Mouse (Mus musculus): ENCODE measurements around the gene Iqcf5. TPM values are rescaled to one million over a fixed set of nuclear protein-coding genes. Genes with fewer than 3 reads are reported as not detected.
A peak's percentile ranks its signal among the peaks of the same experiment; 100 is the strongest.
"Not testable (repeated sequence)": the region's sequence is repeated elsewhere in the genome, so short reads cannot be mapped to it uniquely, and the experiment has no call there.

Iqcf5 gene
- polyA plus RNA-seq, 1 experiment = 546 TPM

- H3K4me3 ChIP-seq (ENCODE audit: control insufficient read depth, low read depth, low read length) = no peak overlapping the region
- peaks cover 6% of the 10 kb centered on the region for H3K4me1 ChIP-seq (ENCODE audit: control insufficient read depth, insufficient read depth, low read length)
- no peaks in the 10 kb centered on the region for H3K36me3 ChIP-seq (ENCODE audit: control insufficient read depth, insufficient read depth, low read length)
- H3K27me3 ChIP-seq (ENCODE audit: control insufficient read depth, insufficient read depth, low read length) = no peaks in the 10 kb centered on the region
- TF ChIP-seq POLR2A (IDR thresholded peaks at IDR 0.05; ENCODE audit: control insufficient read depth, low read depth, low read length) (no peak), CTCF (IDR thresholded peaks at IDR 0.05; ENCODE audit: control insufficient read depth, insufficient read depth, insufficient replicate concordance, low read depth, low read length) (no peak)
- no peak overlapping the region for H3K27ac ChIP-seq (ENCODE audit: control insufficient read depth, insufficient read depth, low read depth, low read length)
Measured at GRCm38 (mm10) chr9:106481676-106482075, 32.7 kb upstream of the Iqcf5 start.

GRCm38 (mm10) chr9:106482578-106483115 is 31.7 kb upstream of the Iqcf5 start:
- Histone ChIP-seq H3K27me3 (ENCODE audit: control insufficient read depth, insufficient read depth, low read length) (no peaks in the 10 kb centered on the region), H3K27ac (ENCODE audit: control insufficient read depth, insufficient read depth, low read depth, low read length) (no peak overlapping the region), H3K4me3 (ENCODE audit: control insufficient read depth, low read depth, low read length) (no peak overlapping the region), H3K36me3 (ENCODE audit: control insufficient read depth, insufficient read depth, low read length) (no peaks in the 10 kb centered on the region), H3K4me1 (ENCODE audit: control insufficient read depth, insufficient read depth, low read length) (peaks cover 5% of the 10 kb centered on the region)
- TF ChIP-seq CTCF (IDR thresholded peaks at IDR 0.05; ENCODE audit: control insufficient read depth, insufficient read depth, insufficient replicate concordance, low read depth, low read length) (no peak), POLR2A (IDR thresholded peaks at IDR 0.05; ENCODE audit: control insufficient read depth, low read depth, low read length) (no peak)

- H3K36me3 ChIP-seq (ENCODE audit: control insufficient read depth, insufficient read depth, low read length) = no peaks in the 10 kb centered on the region
Measured at GRCm38 (mm10) chr9:106483136-106483535, 31.2 kb upstream of the Iqcf5 start.

DNA sequence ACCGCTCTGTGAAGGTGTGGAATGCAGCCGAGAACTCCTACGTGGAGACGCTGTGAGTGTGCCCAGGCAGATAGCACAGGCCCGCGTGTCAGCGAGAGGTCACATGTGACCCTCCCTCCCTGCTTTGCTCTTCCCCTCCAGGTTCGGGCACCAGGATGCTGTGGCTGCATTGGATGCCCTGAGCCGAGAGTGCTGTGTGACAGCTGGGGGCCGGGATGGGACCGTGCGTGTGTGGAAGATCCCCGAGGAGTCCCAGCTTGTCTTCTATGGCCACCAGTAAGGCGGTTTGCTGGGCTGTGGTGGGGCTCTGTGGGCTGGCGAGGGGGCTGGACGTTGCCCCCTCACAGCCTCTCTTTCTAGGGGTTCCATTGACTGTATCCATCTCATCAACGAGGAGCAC is 30.8 kb upstream of the Iqcf5 start:
- no peak overlapping the region for H3K27ac ChIP-seq (ENCODE audit: control insufficient read depth, insufficient read depth, low read depth, low read length)
- H3K36me3 ChIP-seq (ENCODE audit: control insufficient read depth, insufficient read depth, low read length) = no peaks in the 10 kb centered on the region

More at GRCm38 (mm10) chr9:106483136-106483535, 31.2 kb upstream of the Iqcf5 start:
- no peak for TF ChIP-seq CTCF (IDR thresholded peaks at IDR 0.05; ENCODE audit: control insufficient read depth, insufficient read depth, insufficient replicate concordance, low read depth, low read length)
- no peak for TF ChIP-seq POLR2A (IDR thresholded peaks at IDR 0.05; ENCODE audit: control insufficient read depth, low read depth, low read length)
- Histone ChIP-seq H3K4me3 (ENCODE audit: control insufficient read depth, low read depth, low read length) (no peak overlapping the region), H3K27ac (ENCODE audit: control insufficient read depth, insufficient read depth, low read depth, low read length) (no peak overlapping the region), H3K4me1 (ENCODE audit: control insufficient read depth, insufficient read depth, low read length) (peaks cover 2% of the 10 kb centered on the region), H3K27me3 (ENCODE audit: control insufficient read depth, insufficient read depth, low read length) (no peaks in the 10 kb centered on the region)

GRCm38 (mm10) chr9:106485076-106485475 is 29.3 kb upstream of the Iqcf5 start:
- Histone ChIP-seq H3K27ac (ENCODE audit: control insufficient read depth, insufficient read depth, low read depth, low read length) (no peak overlapping the region), H3K4me1 (ENCODE audit: control insufficient read depth, insufficient read depth, low read length) (no peaks in the 10 kb centered on the region), H3K36me3 (ENCODE audit: control insufficient read depth, insufficient read depth, low read length) (no peaks in the 10 kb centered on the region), H3K27me3 (ENCODE audit: control insufficient read depth, insufficient read depth, low read length) (no peaks in the 10 kb centered on the region), H3K4me3 (ENCODE audit: control insufficient read depth, low read depth, low read length) (no peak overlapping the region)
- TF ChIP-seq CTCF (IDR thresholded peaks at IDR 0.05; ENCODE audit: control insufficient read depth, insufficient read depth, insufficient replicate concordance, low read depth, low read length) (no peak), POLR2A (IDR thresholded peaks at IDR 0.05; ENCODE audit: control insufficient read depth, low read depth, low read length) (no peak)

More for the DNA sequence above, 30.8 kb upstream of the Iqcf5 start:
- H3K4me1 ChIP-seq (ENCODE audit: control insufficient read depth, insufficient read depth, low read length) = no peaks in the 10 kb centered on the region
- H3K27me3 ChIP-seq (ENCODE audit: control insufficient read depth, insufficient read depth, low read length) = no peaks in the 10 kb centered on the region
- TF ChIP-seq CTCF (IDR thresholded peaks at IDR 0.05; ENCODE audit: control insufficient read depth, insufficient read depth, insufficient replicate concordance, low read depth, low read length) (no peak), POLR2A (IDR thresholded peaks at IDR 0.05; ENCODE audit: control insufficient read depth, low read depth, low read length) (no peak)
- H3K4me3 ChIP-seq (ENCODE audit: control insufficient read depth, low read depth, low read length) = no peak overlapping the region

GRCm38 (mm10) chr9:106487602-106488001 is 26.8 kb upstream of the Iqcf5 start:
- H3K27me3 ChIP-seq (ENCODE audit: control insufficient read depth, insufficient read depth, low read length); H3K27ac ChIP-seq (ENCODE audit: control insufficient read depth, insufficient read depth, low read depth, low read length); H3K4me1 ChIP-seq (ENCODE audit: control insufficient read depth, insufficient read depth, low read length); H3K36me3 ChIP-seq (ENCODE audit: control insufficient read depth, insufficient read depth, low read length); H3K4me3 ChIP-seq (ENCODE audit: control insufficient read depth, low read depth, low read length): not testable (repeated sequence)

GRCm38 (mm10) chr9:106499667-106500066 is 14.7 kb upstream of the Iqcf5 start, which contains the start of gene Iqcf1:
Gene Iqcf1 (plus strand): TSS chr9:106499967.
- H3K27ac ChIP-seq (ENCODE audit: control insufficient read depth, insufficient read depth, low read depth, low read length) = no peak within 1 kb of the TSS
- H3K4me1 ChIP-seq (ENCODE audit: control insufficient read depth, insufficient read depth, low read length) = no peaks in the 10 kb centered on the region
- peak within 1 kb of the TSS; percentile 83 for H3K4me3 ChIP-seq (ENCODE audit: control insufficient read depth, low read depth, low read length)
- H3K27me3 ChIP-seq (ENCODE audit: control insufficient read depth, insufficient read depth, low read length) = no peaks in the 10 kb centered on the region
- H3K36me3 ChIP-seq (ENCODE audit: control insufficient read depth, insufficient read depth, low read length) = no peaks in the 10 kb centered on the region
- peak; percentile 37; the same call in 1 of the 2 replicates for TF ChIP-seq POLR2A (IDR thresholded peaks at IDR 0.05; ENCODE audit: control insufficient read depth, low read depth, low read length)
- TF ChIP-seq CTCF (IDR thresholded peaks at IDR 0.05; ENCODE audit: control insufficient read depth, insufficient read depth, insufficient replicate concordance, low read depth, low read length) = no peak

DNA sequence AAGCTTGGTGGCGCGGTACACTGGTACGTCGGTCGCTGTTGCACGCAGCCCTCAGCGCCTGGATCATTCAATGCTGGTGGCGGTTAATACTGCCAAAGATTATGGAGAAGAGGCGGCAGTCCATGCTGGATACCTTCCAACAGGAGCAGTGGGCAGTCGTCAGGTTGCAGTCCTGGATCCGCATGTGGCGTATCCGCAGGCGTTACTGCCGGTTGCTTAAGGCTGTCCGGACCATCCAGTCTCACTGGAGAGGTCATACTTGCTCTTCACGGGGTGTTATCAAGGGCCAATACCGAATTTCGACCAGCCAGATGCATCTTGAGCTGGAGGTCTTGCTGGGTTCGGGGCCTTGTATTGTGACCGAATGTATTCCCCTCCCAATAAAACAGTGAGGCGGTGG is 12.5 kb upstream of the Iqcf5 start:
- no peak for TF ChIP-seq POLR2A (IDR thresholded peaks at IDR 0.05; ENCODE audit: control insufficient read depth, low read depth, low read length)
- no peak for TF ChIP-seq CTCF (IDR thresholded peaks at IDR 0.05; ENCODE audit: control insufficient read depth, insufficient read depth, insufficient replicate concordance, low read depth, low read length)
- Histone ChIP-seq H3K36me3 (ENCODE audit: control insufficient read depth, insufficient read depth, low read length) (no peaks in the 10 kb centered on the region), H3K4me3 (ENCODE audit: control insufficient read depth, low read depth, low read length) (peak overlapping the region; percentile 83), H3K4me1 (ENCODE audit: control insufficient read depth, insufficient read depth, low read length) (no peaks in the 10 kb centered on the region), H3K27me3 (ENCODE audit: control insufficient read depth, insufficient read depth, low read length) (no peaks in the 10 kb centered on the region), H3K27ac (ENCODE audit: control insufficient read depth, insufficient read depth, low read depth, low read length) (no peak overlapping the region)
